In the genomic region with DNA sequence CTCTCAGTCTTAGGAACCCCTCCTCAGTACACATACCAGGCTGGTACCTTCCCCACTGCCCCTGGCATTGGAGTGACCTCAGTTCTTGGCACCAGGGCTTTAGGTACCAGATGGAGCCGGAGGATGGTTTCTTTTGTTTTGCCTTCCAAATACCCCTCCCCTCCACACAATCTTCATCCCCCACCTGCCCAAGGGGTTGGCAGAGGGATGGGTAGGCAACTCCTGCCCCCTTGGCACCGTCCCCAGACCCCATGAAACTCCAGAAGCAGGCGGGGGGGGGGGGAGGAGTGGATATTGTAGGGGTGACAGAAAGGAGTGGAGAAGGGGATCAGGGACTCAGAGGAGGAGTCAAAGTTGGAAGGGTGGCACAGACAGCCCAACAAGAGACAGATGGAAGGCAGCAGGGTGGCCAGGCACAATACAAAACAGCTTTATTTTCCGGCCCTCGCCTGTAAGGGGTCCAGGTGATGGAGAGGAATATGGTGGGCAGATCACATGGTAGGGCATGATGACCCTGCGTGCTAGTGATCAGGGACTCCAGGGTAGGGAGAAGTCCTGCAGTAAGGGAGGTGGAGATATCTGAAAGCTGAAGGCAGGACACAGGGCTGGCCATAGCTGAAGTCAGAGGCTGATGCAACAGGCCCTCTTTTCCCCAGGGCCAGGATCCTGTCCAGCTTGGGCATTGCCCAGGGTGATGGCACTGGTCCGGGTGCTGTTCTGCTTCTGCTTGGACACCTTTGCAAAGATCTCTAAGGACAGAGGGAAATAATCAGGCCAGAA, we compare ENCODE assay signal across 12 mouse cellular contexts. TPM values are rescaled to one million over a fixed set of nuclear protein-coding genes. Genes with fewer than 3 reads are reported as not detected.
DNase-seq lines count a peak whose midpoint lies in the region; ATAC-seq lines count a peak whose summit lies in the region.
"Had no signal": no experiment of that assay in that cellular context is flagged by ENCODE, and none has a peak within 500 bp of the region (broad histone marks: within the 10 kb centered on the region; RNA-seq: fewer than 3 reads in every experiment).

No protein-coding gene starts in this region.

- H3K4me1 ChIP-seq in embryonic facial prominence, embryonic 12.5 days = peaks cover 43% of the 10 kb centered on the region
- peaks cover 28% of the 10 kb centered on the region for H3K4me1 ChIP-seq in hindbrain, embryonic 16.5 days (ENCODE audit: control insufficient read depth, insufficient read depth, low read depth, low read length)
- peaks cover 54% of the 10 kb centered on the region for H3K4me1 ChIP-seq in neural tube, embryonic 13.5 days (replicated peaks)
- peaks cover 17% of the 10 kb centered on the region for H3K4me1 ChIP-seq in heart, embryonic 11.5 days (ENCODE audit: control insufficient read depth, insufficient read depth, low read length)

- peak; percentile 96 for DNase-seq in left cerebral cortex, postnatal 4 days
- DNase-seq in left cerebral cortex, postnatal 25 days (ENCODE audit: low spot score in 2 of 2) = no peak
- DNase-seq in urinary bladder, postnatal 10 days (ENCODE audit: low spot score) = no peak
- DNase-seq in urinary bladder, postnatal 14 days (ENCODE audit: low spot score) = no peak
- DNase-seq: heart, postnatal 4 days; lung, embryonic 14.5 days; spleen, adult 18-20 months; thymus, postnatal 25 days had no signal

- peaks cover 37% of the 10 kb centered on the region for H3K36me3 ChIP-seq in embryonic facial prominence, embryonic 12.5 days
- peaks cover 15% of the 10 kb centered on the region for H3K36me3 ChIP-seq in hindbrain, embryonic 16.5 days (ENCODE audit: control insufficient read depth, insufficient read depth, low read length)
- peaks cover 42% of the 10 kb centered on the region for H3K36me3 ChIP-seq in neural tube, embryonic 13.5 days
- peaks cover 22% of the 10 kb centered on the region for H3K36me3 ChIP-seq in heart, embryonic 11.5 days (ENCODE audit: control insufficient read depth, insufficient read depth, low read length)

- H3K4me2 ChIP-seq in embryonic facial prominence, embryonic 12.5 days (replicated peaks) = no peak overlapping the region
- no peak overlapping the region for H3K4me2 ChIP-seq in hindbrain, embryonic 16.5 days (ENCODE audit: low read length)
- H3K4me2 ChIP-seq in neural tube, embryonic 13.5 days = no peak overlapping the region
- H3K4me2 ChIP-seq in heart, embryonic 11.5 days = no peak overlapping the region
- H3K4me2 ChIP-seq: lung, embryonic 14.5 days had no signal

- H3K9me3 ChIP-seq in embryonic facial prominence, embryonic 12.5 days = no peaks in the 10 kb centered on the region
- no peaks in the 10 kb centered on the region for H3K9me3 ChIP-seq in hindbrain, embryonic 16.5 days (ENCODE audit: control insufficient read depth, low read length)
- no peaks in the 10 kb centered on the region for H3K9me3 ChIP-seq in neural tube, embryonic 13.5 days
- H3K9me3 ChIP-seq in heart, embryonic 11.5 days (replicated peaks; ENCODE audit: control insufficient read depth, low read length) = no peaks in the 10 kb centered on the region

- intact Hi-C loops in left cerebral cortex, postnatal 4 days (cut with DNase I) = no loop called here
- intact Hi-C loops in left cerebral cortex, postnatal 25 days (cut with DNase I) = no loop called here

- WGBS in embryonic facial prominence, embryonic 12.5 days = 79% methylated on average over 6 of the region's 7 CpGs
- WGBS in hindbrain, embryonic 16.5 days = 45% methylated on average over 7 of the region's 7 CpGs
- 49% methylated on average over 7 of the region's 7 CpGs for WGBS in neural tube, embryonic 13.5 days
- 73% methylated on average over 7 of the region's 7 CpGs for WGBS in heart, embryonic 11.5 days (ENCODE audit: insufficient replicate concordance)

- no peaks in the 10 kb centered on the region for H3K27me3 ChIP-seq in embryonic facial prominence, embryonic 12.5 days
- H3K27me3 ChIP-seq in hindbrain, embryonic 16.5 days (replicated peaks; ENCODE audit: control insufficient read depth, insufficient read depth, low read length) = no peaks in the 10 kb centered on the region
- H3K27me3 ChIP-seq in neural tube, embryonic 13.5 days = no peaks in the 10 kb centered on the region
- H3K27me3 ChIP-seq in heart, embryonic 11.5 days (ENCODE audit: control insufficient read depth, insufficient read depth, low read length) = no peaks in the 10 kb centered on the region

- H3K9ac ChIP-seq in embryonic facial prominence, embryonic 12.5 days = no peak overlapping the region
- no peak overlapping the region for H3K9ac ChIP-seq in hindbrain, embryonic 16.5 days (ENCODE audit: low read depth, low read length)
- H3K9ac ChIP-seq in neural tube, embryonic 13.5 days = no peak overlapping the region
- no peak overlapping the region for H3K9ac ChIP-seq in heart, embryonic 11.5 days (ENCODE audit: low read depth, low read length)
- H3K9ac ChIP-seq: lung, embryonic 14.5 days had no signal

- H3K27ac ChIP-seq in embryonic facial prominence, embryonic 12.5 days = peak overlapping the region; percentile 72
- peak overlapping the region; percentile 16 for H3K27ac ChIP-seq in hindbrain, embryonic 16.5 days (ENCODE audit: low read depth, low read length)
- H3K27ac ChIP-seq in neural tube, embryonic 13.5 days (replicated peaks) = peak overlapping the region; percentile 65
- H3K27ac ChIP-seq in heart, embryonic 11.5 days (ENCODE audit: low read depth, low read length) = no peak overlapping the region

- no peak for ATAC-seq in embryonic facial prominence, embryonic 12.5 days (ENCODE audit: insufficient number of reproducible peaks, insufficient read depth, low FRiP score, low TSS enrichment)
- peak; percentile 69 for ATAC-seq in hindbrain, embryonic 16.5 days
- peak; percentile 24 for ATAC-seq in neural tube, embryonic 13.5 days (ENCODE audit: low read depth)
- no peak; the same call in 1 of the 2 replicates for ATAC-seq in heart, embryonic 11.5 days (replicated peaks; ENCODE audit: insufficient number of reproducible peaks, low FRiP score, low TSS enrichment)

- H3K4me3 ChIP-seq in embryonic facial prominence, embryonic 12.5 days = no peak overlapping the region
- no peak overlapping the region for H3K4me3 ChIP-seq in hindbrain, embryonic 16.5 days (ENCODE audit: low read length)
- H3K4me3 ChIP-seq in neural tube, embryonic 13.5 days = no peak overlapping the region
- no peak overlapping the region for H3K4me3 ChIP-seq in heart, embryonic 11.5 days (ENCODE audit: low read depth, low read length)

RNA-seq across cellular contexts. Expression of gene Rab25, which starts 6.3 kb away (rescaled TPM):
- under 1 TPM in 1 of 2 experiments, not detected in 1; 0.83 TPM for total RNA-seq in left cerebral cortex, postnatal 4 days (2021)
- not detected for total RNA-seq in left cerebral cortex, postnatal 25 days (2021)
- polyA plus RNA-seq in embryonic facial prominence, embryonic 12.5 days (2016; fragmentation: Nextera tagmentation; extraction: Ambion mirVana) = 4.0 and 5.5 TPM in 2 replicates
- polyA plus RNA-seq in hindbrain, embryonic 16.5 days (2015; fragmentation: Nextera tagmentation; extraction: Ambion mirVana) = 0.15 TPM in 1 of 2 replicates, not detected in the other
- not detected in 2 replicates for polyA plus RNA-seq in neural tube, embryonic 13.5 days (2015; fragmentation: Nextera tagmentation; extraction: Ambion mirVana)
- 0.21 TPM in 1 of 2 replicates, not detected in the other for polyA plus RNA-seq in heart, embryonic 11.5 days (2014; fragmentation: Nextera tagmentation; extraction: Ambion mirVana)
- total RNA-seq: heart, postnatal 4 days had no signal

RNA-seq across cellular contexts. Expression of gene Mex3a, which starts 9.6 kb away (rescaled TPM):
- 10 to 100 TPM; 80.5 to 87.8 TPM for total RNA-seq in left cerebral cortex, postnatal 4 days (2021)
- 1 to 10 TPM; 2.8 to 3.0 TPM for total RNA-seq in left cerebral cortex, postnatal 25 days (2021)
- 36.3 and 37.7 TPM in 2 replicates for polyA plus RNA-seq in embryonic facial prominence, embryonic 12.5 days (2016; fragmentation: Nextera tagmentation; extraction: Ambion mirVana)
- 20.4 and 22.1 TPM in 2 replicates for polyA plus RNA-seq in hindbrain, embryonic 16.5 days (2015; fragmentation: Nextera tagmentation; extraction: Ambion mirVana)
- polyA plus RNA-seq in neural tube, embryonic 13.5 days (2015; fragmentation: Nextera tagmentation; extraction: Ambion mirVana) = 32.5 and 33.7 TPM in 2 replicates
- 16.5 and 16.9 TPM in 2 replicates for polyA plus RNA-seq in heart, embryonic 11.5 days (2014; fragmentation: Nextera tagmentation; extraction: Ambion mirVana)

RNA-seq across cellular contexts. Expression of gene Lamtor2, which starts 11.1 kb away (rescaled TPM):
- 100 to 1,000 TPM; 106 to 120 TPM for total RNA-seq in left cerebral cortex, postnatal 4 days (2021)
- total RNA-seq in left cerebral cortex, postnatal 25 days (2021) = 10 to 100 TPM; 96.9 to 99.5 TPM
- polyA plus RNA-seq in embryonic facial prominence, embryonic 12.5 days (2016; fragmentation: Nextera tagmentation; extraction: Ambion mirVana) = 144 and 146 TPM in 2 replicates
- polyA plus RNA-seq in hindbrain, embryonic 16.5 days (2015; fragmentation: Nextera tagmentation; extraction: Ambion mirVana) = 184 and 218 TPM in 2 replicates
- polyA plus RNA-seq in neural tube, embryonic 13.5 days (2015; fragmentation: Nextera tagmentation; extraction: Ambion mirVana) = 161 and 170 TPM in 2 replicates
- polyA plus RNA-seq in heart, embryonic 11.5 days (2014; fragmentation: Nextera tagmentation; extraction: Ambion mirVana) = 86.9 and 110 TPM in 2 replicates

RNA-seq across cellular contexts. Expression of gene Ubqln4, which starts 11.7 kb away (rescaled TPM):
- total RNA-seq in left cerebral cortex, postnatal 4 days (2021) = 100 to 1,000 TPM in 1 of 2 experiments, 10 to 100 TPM in 1; 97.5 to 105 TPM
- total RNA-seq in left cerebral cortex, postnatal 25 days (2021) = 100 to 1,000 TPM; 128 to 129 TPM
- polyA plus RNA-seq in embryonic facial prominence, embryonic 12.5 days (2016; fragmentation: Nextera tagmentation; extraction: Ambion mirVana) = 57.5 and 63.7 TPM in 2 replicates
- 40.1 and 44.4 TPM in 2 replicates for polyA plus RNA-seq in hindbrain, embryonic 16.5 days (2015; fragmentation: Nextera tagmentation; extraction: Ambion mirVana)
- polyA plus RNA-seq in neural tube, embryonic 13.5 days (2015; fragmentation: Nextera tagmentation; extraction: Ambion mirVana) = 38.4 and 40.6 TPM in 2 replicates
- polyA plus RNA-seq in heart, embryonic 11.5 days (2014; fragmentation: Nextera tagmentation; extraction: Ambion mirVana) = 48.8 and 49.5 TPM in 2 replicates

RNA-seq across cellular contexts. Expression of gene Lmna, which starts 32.1 kb away (rescaled TPM):
- 10 to 100 TPM; 35.3 to 37.7 TPM for total RNA-seq in left cerebral cortex, postnatal 4 days (2021)
- total RNA-seq in left cerebral cortex, postnatal 25 days (2021) = 10 to 100 TPM; 42.1 to 48.7 TPM
- 109 and 113 TPM in 2 replicates for polyA plus RNA-seq in embryonic facial prominence, embryonic 12.5 days (2016; fragmentation: Nextera tagmentation; extraction: Ambion mirVana)
- 62.3 and 70.4 TPM in 2 replicates for polyA plus RNA-seq in hindbrain, embryonic 16.5 days (2015; fragmentation: Nextera tagmentation; extraction: Ambion mirVana)
- polyA plus RNA-seq in neural tube, embryonic 13.5 days (2015; fragmentation: Nextera tagmentation; extraction: Ambion mirVana) = 41.9 and 45.3 TPM in 2 replicates
- 78.2 and 82.0 TPM in 2 replicates for polyA plus RNA-seq in heart, embryonic 11.5 days (2014; fragmentation: Nextera tagmentation; extraction: Ambion mirVana)

Comparison
In these comparisons a context has a peak if more than half of its experiments do, and no peak if none do; other contexts are left out.
1. ATAC-seq: peak in hindbrain, embryonic 16.5 days (single experiment) and neural tube, embryonic 13.5 days (single experiment); none in embryonic facial prominence, embryonic 12.5 days (single experiment) and heart, embryonic 11.5 days (single experiment).